Mouse (Mus musculus) T-helper 1 cell (primary cell): ENCODE measurements around the gene Tbc1d16.

Experiments
- in situ Hi-C: fragments of 300-600 bp; cut with MboI, MseI; formaldehyde crosslinking; loops from one replicate; pipeline ENCODE4 v1.15.1; 2025; ENCODE audit warnings: high pct_unique_total_duplicates

Tbc1d16 gene

DNA sequence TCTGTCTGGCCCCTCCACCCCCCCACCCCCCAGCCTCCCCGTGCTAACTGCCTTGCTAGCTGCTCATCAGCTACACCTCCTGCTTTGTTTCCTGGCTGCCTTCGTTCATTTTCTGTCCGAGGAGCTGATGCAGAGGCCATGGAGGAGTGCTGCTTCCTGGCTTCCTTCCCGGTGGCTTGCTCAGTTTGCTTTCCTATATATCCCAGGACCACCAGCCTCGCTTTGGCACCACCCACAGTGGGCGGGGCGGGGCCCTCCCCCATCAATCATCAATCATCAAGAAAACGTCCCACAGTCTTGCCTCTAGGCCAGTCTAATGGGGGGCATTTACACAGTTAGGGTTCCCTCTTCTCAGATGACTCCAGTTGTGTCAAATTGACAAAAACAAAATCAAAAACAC is 8.1 kb upstream of the Tbc1d16 start:
- in situ Hi-C loops, result no loop called here

DNA sequence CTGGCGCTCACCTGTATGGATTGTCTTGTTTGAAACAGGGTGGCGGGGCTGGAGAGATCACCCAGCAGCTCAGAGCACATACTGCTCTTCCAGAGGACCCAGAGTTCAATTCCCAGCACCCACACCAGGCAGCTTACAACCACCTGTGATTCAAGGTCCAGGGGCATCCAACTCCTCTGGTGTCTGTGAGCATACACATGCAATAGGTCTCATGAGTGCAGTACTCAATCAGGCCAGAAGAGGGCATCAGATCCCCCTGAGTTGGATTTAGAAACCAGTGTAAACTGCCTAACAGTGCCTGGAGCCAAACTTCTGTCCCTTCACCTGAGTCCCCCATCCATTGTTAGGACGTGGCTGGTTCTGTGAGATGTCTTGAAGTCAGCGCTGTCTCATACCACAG is 7.3 kb upstream of the Tbc1d16 start:
- in situ Hi-C loops, result no loop called here

DNA sequence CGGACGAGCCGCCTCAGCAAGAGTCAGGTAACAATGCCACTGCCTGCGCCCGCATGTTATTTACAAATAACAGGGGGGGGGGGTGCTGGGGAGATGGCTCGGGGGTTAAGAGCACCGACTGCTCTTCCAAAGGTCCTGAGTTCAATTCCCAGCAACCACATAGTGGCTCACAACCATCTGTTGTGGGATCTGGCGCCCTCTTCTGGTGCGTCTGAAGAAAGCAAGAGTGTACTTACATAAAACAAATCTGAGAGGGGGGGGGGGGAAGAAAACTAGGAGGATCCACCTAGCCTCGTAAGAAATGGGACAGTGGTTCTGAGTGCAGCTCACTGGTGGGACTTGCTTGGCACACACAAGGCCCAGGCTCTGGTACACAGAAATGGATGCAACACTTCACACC is 6.5 kb upstream of the Tbc1d16 start:
- in situ Hi-C loops, result no loop called here

DNA sequence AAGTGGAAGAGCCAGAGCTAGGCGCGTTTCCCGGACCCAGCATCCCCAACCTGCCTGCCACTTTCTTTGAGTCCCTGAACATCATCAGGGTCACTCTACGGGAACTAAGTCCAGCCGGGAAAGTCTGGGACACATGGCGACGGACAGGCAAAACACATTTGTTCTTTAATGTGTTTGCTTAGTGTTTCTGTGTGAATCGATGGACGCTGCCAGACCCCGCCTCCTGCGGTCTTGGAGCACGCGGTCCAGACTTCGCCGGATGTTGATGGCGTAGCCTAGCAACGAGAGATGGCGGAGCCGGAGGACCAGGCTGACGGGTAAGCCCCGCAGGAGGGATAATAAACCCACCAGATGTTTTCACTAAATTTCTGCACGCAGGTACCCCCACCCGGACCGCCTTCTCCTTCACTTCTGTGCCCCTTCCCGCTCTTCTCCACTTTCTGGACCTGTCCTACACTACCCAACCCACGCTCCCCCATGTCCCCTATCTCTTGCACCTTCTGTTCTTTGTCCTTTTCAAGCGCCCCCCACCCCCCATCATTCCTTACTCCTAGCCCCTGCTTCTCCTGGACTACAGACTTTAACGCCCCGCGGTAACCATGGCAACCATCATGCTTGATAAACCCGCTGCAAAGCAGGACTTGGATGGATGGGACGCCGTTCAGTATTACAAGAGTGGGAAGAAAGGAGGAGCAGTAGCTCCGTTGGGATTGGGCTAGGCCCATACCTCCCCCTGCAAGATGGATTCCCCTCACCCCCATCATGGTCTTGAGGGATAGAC is 737 bp upstream of the Tbc1d16 start:
- in situ Hi-C loops, result no loop called here

DNA sequence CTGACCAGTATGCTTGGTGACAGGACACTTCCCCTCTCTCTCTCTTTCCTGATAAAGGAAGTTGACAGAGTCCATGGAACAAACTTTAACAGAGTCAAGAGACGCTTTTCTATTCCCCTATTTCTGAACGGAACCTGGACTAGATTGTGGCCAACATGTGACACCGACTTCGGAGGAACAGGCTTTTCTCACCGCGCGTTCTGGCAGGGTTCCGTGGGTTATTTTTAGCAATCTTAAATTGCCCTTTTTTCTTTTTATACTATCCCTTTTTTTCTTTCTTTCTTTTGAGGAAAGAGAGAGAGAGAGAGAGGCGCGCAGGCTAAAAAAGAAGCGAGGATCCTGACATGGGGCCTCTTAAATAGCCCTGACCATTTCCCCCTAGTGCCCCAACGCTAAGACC is 708 bp downstream of the Tbc1d16 start:
- in situ Hi-C loops, result no loop called here

- in situ Hi-C loops, result no loop called here
These were observed 2.7 kb downstream of the Tbc1d16 start for GRCm38 (mm10) chr11:119225634-119226033.

DNA sequence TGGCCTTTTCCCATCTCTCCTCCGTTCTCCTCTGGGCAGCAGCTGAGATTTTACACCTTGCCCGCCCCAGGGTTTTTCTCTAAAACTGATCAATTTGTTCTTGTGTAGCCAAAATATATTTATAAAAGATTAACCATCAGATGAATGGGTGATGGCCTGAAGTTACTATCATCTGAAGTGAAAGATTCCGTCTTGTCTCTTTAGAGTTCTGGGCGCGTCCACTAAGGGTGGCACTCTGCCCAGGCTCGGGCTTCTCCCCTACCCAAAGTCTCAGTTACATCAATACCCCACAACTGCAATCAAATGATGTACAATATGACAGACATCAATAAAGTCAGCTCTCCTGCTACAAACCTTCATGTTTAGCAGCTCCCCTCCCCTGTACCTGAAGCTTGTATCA is 3.4 kb downstream of the Tbc1d16 start:
- in situ Hi-C loops, result no loop called here

DNA sequence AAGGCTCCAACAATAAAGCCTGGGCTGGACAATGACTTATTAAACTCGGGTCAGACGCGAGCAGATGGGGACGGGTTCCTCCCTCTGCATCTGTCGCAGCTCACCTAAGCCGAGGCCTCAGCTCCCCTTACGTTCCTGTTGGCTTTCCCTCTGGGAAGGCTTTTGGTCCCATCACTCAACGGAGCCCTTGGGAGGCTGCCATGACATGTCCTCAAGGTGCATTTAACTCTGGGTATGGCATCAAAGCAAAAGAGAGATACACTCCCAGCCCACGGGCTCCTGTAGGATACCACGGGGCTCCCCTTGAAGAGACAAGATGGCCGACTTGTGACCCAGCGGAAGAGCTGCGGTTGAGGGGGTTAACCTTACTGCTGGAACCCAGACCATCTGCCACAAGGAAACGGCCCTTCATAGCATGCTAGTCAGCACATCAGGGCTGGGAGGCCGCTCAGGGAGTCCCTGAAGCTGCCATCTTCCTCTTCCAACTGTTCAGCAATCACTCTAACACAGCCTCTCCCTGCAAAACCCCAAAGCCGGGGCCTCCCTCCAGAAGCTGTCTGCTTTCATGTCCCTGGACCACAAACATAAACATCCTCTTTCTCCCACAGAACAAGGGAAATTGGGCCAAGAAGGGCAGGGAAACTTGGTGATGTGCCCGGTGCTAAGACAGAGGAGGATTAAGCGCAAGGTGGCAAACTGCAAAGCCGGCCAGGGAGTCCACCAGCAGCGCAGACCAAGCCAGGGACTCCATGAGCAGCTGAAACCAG is 5.0 kb downstream of the Tbc1d16 start:
- in situ Hi-C loops, result no loop called here

- in situ Hi-C loops, result no loop called here
These were observed 6.3 kb downstream of the Tbc1d16 start for GRCm38 (mm10) chr11:119221812-119222510.

DNA sequence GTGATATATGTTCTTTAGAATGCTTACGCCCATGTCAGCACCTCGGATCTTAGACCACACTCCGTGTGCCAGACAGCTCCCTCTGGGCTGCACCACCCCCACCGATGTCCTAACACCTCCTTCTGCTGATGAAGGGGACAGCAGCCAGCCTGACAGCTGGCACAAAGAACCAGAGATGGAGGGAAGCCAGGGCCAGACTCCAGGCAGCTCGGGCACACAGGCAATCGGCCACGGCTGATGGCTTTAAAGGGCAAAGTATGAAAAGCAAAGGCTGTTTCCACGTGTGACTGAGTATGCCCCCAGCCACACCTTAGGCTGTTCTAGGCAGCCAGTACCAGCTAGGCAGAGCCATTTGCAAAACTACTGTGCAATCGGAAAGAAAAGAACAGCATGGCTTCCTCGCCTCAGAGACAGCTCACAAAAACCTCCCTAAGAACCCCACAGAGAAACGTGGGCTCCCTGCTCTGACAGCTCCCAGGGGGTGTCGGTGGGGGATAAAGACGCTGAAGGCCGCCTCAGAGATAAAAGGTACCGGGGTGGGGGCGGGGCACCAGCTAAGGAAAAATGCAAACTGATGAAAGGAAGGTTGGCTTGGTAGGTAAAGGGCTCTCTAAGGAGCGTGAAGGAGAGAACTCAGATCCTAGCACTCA is 8.4 kb downstream of the Tbc1d16 start:
- in situ Hi-C loops, result no loop called here

- in situ Hi-C loops, result no loop called here
These were observed 10.4 kb downstream of the Tbc1d16 start for GRCm38 (mm10) chr11:119217861-119218260.

DNA sequence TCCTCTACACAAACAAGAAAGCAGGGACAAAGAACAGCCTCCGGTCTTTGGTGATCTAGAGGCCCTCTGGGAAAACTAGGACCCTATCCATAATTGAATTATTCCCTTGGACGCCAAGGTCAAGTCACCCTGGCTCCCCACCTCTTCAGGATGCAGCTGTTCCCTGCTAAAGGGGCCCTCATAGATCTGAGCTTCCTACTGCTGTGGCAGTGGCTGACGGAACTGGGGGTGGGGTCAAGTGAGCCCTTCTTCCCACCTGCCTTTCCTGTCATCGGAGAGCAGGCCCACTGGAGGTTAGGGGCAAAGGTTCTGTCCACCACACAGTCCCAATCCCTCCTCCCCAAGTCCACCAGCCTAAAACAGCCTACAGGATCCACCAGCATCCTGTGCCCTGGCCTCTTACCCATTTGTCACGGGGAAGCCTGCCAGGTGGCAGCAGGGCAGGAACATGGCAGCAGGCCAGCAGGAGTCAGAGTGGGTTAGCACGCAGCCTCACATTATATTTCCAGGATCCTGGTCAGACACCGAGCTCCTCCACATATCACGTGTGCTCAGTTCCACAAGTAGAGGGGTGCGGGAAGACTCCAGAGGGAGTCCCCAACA is 12.3 kb downstream of the Tbc1d16 start:
- in situ Hi-C loops, result no loop called here

GRCm38 (mm10) chr11:119215038-119215904 is 13.0 kb downstream of the Tbc1d16 start:
- in situ Hi-C loops, result no loop called here

DNA sequence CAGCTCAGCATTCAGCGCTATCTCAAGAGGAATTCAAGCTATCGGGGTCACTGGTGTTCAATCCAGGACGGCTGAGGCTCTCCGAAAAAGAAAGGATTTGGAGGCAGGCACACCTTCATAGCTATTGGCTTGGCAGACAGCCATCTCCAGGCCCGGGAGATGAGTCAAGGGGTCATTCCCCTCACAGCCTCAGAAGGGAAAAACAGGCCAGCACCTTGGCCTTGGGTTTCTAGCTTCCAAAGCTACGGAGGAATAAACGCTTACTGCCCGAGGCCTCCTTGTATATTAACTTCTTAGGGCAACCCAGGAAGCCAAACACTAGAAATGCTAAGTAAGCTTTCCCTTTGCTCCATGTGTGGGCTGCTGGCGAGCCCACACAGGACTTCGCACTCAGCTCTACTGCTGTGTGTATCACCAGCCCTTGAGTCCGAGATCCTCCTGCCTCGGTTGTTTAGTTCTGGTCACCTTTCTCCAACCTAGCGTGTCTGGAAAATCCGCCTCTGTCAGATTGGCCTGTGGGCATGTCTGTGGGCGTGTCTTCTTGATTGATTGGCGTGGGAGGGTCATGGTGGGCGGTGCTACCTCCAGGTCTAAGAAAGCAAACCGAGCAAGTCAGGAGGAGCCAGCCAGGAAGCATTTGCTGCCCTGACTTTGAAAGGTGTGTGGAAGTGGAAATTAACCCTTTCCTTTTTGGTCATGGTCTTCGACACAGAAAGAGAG is 15.0 kb downstream of the Tbc1d16 start:
- in situ Hi-C loops, result no loop called here

DNA sequence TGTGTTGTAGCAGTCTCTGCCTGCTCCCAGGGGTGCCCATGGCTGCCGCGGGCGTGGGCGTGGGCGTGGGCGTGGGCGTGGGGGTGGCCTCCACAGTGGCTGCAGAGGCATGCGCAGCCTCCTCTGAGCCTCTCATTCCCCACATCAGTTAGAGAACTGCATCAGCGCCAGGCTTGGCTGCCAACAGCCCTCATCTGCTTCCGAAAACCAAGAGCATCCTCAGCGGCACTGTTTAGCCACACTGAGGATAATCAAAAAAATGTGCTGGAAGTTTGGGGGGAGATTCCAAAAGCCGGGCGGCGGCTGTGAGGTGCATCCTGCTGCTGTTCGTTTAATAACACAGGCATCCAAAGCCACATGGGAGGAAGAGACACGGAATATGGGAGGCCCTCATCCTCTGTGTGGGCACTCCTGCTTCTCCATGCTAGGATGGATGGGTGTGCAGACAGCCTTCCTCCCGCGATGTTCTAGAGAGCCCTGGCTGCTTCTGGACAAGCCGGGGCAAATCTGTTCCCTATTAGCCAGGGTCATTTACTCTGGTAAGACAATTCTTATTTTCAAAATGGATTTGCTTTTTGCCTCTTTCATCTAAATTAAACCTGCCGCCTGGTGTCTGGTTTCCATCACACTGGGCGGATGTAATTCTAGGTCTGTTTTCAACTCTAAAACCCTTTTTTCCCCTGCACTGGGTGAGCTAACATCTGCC is 16.5 kb downstream of the Tbc1d16 start:
- in situ Hi-C loops, result no loop called here

DNA sequence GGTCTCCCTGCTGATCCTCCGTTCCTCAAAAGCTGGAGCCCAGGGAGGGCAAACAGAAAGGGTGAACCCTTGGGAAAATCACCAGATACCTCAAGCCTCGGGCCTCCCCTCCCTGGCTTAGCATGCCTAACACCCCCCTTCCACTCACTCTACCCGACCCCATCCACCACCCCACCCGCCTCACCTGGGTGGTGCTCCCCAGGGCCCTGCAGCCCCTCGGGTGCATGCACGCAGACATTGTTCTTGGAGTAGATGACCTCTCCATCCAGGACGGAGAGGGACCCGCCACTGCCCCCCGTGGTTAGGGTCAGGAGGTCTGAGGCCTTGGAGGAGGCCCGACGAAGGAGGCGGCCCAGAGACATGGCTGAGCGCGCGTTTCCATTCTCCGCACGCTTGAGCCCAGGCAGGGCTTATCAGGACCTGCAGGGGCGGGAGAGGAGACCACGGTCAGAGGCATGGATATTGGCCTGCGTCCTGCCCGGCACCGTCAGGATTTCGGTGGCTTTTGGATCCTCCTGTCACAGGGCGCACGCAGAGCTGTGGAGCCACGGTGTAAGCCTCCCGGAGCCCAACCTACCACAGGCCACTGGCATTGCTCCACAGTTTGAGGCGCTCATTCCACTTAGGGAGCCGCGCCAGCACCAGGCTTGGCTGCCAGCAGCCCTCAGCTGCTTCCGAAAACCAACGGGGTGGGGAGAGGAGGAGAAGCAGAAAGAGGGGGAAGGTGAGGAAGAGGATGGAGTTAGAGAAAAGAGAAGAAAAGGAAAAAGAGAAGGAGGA is 17.8 kb downstream of the Tbc1d16 start:
- in situ Hi-C loops, result no loop called here

GRCm38 (mm10) chr11:119209371-119210025 is 18.8 kb downstream of the Tbc1d16 start:
- in situ Hi-C loops, result no loop called here

DNA sequence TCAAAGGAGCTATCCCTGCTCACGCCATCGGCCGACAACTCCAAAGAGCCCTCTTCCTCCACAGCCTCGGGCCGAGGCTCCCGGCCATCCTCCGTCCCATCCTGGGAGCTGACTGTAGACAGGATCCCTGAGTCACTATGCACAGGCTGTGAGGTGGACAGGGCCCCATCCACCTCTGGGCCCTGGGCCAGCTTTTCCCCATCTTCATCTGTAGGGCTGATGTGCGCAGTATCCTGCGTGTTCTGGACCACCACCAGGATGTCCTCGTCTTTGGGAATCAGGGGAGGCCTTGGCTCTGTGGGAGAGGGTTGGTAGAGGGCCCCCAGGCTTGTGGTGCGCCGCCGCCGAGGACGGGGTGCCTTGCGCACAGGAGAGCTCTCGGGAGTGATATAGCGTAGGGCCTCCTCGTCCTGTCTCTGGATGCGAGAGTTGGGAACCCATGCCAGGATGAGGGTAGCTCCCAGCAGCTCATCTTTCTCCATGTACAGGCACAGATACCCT is 19.4 kb downstream of the Tbc1d16 start:
- in situ Hi-C loops, result no loop called here
